Mouse (Mus musculus) cerebellum, adult 11-12 months (tissue): ENCODE measurements around the gene Ddhd1.

Experiments used
- DNase-seq: peaks from one replicate; pipeline ENCODE4 v3.0.0; 2022

Ddhd1 gene

DNA sequence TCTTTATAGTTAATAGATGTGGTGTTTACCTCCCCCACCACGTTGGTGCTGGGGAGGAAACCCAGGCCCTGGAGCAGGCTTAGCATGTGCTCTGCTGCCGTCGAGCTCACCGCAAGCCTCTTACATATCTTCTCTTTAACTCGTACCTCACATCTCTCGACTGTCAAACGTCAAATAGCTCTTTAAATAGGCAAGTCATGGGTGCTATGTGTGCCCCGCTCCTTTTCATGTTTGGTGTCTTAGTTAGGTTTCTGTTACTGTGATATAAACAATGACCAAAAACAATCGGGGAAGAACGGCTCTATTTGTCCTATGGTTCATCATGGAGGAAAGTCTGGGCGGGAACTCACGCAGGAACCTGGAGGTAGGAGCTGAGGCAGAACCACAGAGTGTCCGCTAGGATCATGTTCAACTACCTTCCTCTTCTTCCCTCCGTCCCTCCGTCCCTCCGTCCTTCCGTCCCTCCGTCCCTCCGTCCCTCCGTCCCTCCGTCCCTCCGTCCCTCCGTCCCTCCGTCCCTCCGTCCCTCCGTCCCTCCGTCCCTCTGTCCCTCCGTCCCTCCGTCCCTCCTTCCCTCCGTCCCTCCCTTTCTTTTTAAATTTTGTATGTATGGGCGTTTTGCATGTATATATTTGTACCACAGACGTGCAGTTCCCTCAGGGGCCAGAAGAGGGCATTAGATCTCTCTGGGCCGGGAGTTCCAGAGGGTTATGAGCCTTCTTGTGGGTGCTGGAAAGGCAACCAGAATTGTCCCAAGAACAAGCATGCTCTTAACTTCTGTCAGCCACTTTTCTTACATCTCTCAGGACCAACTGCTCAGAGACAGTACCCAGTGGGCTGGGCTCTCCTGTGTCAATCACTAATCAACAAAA is 91.6 kb downstream of the Ddhd1 start:
- DNase-seq = peak; percentile 29

DNA sequence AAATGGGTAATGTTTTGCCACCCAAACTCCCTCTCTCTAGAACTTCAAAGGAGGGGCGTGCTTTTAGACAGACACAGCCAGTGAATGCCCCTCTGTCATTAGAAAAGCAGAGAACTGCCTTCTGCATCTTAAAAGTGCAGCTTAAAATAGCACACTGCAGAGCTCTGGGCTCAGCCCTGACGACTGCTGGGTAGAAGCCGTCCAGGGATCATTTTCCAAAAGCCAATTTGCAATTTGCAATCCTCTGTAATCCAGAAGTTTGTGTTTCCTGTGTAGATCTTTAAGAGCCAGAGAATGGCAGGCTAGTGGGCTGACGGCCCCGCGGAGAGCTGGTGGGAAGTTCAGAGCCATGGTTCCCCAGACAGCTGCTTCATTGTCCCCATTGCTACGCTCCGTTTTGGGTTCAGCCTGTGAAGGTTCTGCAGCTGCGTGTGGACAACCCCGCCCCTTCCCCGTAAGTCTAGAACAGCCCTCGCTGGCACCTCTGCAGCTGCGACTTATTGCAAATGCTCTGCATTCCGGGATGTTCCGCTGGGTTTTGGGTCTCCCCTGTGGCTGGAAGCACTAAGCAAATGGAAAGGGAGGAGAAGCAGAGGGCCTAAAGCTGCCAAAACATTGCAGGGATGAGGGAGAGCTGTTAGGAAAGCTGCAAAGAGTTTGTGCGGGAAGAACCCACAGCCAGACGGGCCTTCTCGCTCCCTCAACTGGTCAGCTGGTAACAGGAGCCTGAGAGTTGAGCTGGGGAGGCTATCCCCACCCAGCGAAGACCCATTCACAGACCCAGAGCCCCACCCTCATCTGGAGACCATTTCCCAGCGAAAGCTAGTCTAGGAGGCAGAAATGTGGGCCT is 92.5 kb downstream of the Ddhd1 start:
- no peak for DNase-seq

DNA sequence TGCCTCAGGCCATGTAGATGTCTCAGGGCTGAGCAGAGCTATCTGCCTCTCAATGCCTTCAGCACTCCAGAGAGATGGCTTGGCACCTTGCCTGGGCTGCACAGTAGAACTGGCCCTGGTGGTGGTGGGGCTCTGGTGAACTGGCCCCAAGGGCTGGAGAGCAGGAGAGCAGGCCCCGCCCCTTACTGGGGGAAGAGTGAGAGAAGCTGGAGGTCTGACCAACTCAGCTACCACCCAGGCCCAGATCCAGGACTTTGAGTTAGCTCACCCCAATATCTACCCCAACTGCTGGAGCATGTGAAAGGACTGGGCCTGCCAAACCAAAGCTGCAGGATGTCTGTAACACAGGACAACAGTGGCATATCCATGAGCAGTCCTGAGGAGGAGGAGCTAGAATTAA is 94.4 kb downstream of the Ddhd1 start:
- peak; percentile 27 for DNase-seq

DNA sequence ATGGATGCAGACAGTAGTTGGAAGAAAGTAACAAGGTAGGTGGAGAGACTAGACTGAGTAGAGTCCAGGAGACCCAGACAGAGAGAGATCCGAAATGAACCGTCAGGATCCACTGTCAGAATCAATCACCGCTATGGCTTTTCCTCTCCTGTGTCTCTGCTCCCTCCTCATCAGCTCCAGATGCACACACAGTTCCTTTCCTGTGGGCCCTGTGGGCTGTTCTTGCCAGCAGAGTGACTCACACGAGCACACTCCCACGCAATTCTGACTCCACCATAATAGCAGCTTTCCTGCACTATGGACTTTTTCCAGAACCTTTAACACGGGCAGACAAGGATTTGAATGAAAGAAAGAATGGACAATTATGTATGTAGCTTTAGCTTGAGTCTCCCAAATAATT is 96.3 kb downstream of the Ddhd1 start:
- DNase-seq = no peak

DNA sequence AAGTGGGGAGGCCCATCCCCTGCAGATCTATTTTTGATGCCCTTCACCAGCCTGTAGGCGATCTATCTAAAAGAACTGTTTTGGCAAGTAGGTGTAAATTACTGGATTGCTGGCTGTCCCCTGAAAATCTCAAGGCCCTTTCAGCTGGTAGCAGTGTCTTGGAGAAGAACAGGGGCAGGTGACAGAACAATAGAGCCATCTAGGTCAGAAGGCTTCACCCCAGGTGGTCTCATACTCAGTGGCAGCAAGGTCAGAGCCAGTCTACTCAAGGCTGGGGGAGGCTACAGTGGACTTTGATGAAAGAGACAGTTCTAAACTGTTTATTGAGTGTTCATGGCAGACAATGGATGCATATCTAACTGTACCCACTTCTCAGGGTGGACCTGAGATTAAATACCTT is 98.9 kb downstream of the Ddhd1 start:
- no peak for DNase-seq

DNA sequence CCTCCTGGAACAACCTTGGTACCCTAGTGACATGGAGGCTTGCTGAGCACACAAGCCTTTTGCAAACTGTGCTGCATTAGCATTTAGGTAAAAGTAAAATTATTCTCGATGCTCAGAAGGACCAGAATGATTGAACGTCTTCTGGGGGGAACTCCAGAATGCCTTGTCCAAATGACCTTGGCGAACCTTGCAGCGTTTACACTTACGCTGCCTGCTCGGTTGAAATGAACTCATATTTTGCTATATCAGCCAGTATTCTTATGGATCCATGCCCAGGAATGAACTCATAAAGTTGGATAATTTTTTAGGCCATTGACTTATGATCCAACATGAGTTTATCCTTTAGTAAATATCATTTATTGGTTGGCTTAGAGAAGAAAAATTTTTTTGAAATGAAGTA is 103.6 kb downstream of the Ddhd1 start:
- no peak for DNase-seq

DNA sequence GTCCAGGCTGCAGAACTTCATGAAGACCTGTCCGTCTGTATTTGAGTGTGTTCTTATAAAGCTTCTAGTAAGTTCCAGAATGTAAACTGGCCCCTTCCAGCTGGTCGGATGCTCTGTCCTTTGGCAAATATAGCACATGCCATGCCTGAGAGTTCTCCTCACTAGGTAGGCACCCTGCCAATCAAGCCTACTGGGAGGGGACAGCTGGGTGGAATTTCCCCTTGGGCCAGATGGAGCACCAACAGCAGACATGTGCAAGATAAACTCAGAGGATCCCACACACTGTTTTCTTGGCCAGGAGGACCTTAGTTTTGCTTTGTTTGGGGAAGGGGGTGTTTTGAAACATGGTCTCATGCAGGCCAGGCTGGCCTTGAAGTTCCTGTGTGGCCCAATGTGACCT is 104.1 kb downstream of the Ddhd1 start:
- no peak for DNase-seq

DNA sequence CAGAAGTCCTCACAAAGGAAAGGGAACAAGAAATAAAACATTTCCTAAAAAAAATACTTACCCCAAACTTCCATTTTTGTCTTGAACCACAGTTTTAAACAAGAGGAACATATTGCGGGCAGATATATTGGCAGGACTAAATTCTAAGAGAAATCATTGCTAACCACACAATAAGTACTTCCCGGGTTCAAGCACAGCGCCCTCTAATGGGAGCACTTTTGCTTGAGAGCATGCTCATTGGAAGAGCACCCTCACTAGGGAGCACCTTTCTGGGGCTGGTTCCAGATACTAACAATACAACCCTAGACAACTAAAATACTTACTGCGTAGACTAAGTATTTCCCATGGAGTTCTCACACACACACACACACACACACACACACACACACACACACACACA is 105.5 kb downstream of the Ddhd1 start:
- no peak for DNase-seq

DNA sequence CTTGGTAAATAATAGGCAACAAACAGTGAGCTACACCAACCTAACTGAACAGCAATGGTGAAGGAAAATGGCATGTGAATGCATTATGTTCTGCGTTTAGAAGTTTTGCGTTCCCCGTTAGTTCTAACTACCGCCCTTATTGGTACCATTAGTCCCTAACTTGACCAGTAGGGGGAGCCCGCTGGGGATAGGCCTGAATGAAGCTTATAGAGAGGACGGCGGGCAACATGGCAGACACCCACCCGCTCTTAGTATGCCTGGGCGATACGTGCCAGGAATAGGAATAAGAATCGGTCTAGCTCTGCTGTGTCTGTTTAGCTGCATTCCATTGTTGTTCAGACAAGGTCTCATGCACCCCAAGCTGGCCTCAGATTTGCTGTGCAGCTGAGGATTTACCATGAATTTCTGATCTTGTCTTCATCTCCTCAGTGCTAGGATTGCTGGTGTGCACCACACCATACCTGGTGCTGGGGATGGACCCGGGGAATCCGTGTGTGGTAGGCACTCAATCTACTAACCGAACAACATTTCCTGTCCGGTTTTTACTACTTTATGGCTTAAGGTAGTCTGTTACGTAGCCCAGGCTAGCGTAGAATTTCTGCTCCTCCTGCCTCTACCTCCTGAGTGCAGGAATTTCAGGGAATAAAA is 106.7 kb downstream of the Ddhd1 start:
- no peak for DNase-seq

DNA sequence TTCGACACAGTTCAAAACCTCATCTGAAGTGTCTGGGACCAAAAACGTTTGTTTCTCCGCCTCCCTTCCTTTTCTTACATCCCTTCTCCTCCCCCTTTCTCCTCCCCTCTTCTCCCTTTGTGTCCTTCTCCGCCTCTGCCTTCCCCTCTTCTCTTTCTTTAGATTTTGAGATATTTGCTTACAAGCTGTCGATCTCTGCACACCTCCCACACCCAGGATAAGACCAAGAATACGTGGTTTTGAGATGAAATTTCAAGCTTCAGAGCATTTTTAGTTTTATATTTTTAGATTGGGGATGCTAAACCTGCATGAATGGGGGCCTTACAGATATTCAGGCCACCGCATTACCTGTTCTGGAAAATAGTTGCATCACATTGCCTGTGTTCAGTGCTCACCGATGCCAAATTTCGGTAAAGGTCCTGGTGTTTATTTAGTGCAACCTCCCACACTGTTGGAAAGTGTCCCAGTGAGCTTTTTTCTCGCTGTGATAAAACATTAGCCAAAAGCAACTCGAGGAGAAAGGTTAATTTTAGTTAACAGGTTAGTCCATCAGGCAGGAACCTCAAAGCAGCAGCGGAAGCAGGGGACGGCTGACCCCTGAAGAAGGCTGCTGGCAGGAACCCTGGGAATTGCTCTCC is 107.8 kb downstream of the Ddhd1 start:
- peak; percentile 35 for DNase-seq

DNA sequence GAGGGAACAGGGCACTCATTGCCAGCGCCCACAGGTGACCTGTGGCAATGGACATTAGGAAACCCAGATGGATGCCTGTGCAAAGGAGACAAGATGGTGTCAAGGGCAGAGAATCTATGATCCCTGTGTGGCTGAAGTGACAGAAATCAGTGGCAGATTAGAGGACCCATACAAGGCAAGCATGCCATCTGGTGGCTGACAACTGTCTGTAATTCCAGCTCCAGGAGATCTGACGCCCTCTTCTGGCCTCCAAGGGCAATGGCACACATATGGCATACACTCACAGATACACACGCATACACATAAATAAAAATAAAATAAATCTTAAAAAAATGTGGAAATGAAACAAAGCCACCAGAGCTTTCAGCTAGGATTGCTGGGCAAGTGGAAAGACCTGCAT is 109.8 kb downstream of the Ddhd1 start:
- no peak for DNase-seq

DNA sequence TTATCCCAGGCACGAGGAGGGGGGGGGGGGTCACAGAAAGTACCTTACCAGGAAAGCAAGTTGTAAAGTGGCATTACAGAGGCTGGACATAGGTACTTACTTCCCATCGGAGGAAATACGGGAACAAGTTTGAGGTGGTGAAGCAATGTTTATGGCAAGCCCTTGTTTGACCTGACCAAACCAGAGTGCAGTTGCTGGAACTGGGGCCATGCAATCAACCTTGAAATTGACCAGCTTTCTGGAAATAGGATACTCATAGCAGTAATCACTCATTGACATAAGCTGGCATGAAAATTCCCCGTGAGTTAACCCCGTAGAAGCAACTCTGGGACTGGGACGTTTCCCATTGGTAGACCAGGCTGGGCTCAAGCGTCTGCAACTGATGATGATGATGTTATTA is 113.0 kb downstream of the Ddhd1 start:
- no peak for DNase-seq

DNA sequence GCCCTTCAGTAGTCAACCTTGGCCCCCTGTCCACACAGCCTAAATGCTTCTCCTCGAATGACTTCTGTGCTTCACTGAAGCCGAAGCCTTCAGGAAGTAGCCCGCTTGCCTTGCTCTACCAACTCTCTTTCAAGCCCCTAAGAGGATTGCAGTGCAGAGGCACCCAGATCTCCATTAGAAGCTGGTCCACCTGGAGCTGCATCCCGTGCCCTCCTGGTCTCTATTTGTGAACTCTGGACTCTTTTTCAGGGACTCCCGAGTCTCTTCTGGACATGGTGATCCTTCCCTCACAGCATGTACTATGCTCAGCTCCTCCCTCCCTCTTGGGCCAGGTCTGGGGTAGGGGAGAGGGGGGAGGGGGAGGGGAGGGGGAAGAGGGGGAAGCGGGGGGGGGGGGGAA is 113.9 kb downstream of the Ddhd1 start:
- no peak for DNase-seq

DNA sequence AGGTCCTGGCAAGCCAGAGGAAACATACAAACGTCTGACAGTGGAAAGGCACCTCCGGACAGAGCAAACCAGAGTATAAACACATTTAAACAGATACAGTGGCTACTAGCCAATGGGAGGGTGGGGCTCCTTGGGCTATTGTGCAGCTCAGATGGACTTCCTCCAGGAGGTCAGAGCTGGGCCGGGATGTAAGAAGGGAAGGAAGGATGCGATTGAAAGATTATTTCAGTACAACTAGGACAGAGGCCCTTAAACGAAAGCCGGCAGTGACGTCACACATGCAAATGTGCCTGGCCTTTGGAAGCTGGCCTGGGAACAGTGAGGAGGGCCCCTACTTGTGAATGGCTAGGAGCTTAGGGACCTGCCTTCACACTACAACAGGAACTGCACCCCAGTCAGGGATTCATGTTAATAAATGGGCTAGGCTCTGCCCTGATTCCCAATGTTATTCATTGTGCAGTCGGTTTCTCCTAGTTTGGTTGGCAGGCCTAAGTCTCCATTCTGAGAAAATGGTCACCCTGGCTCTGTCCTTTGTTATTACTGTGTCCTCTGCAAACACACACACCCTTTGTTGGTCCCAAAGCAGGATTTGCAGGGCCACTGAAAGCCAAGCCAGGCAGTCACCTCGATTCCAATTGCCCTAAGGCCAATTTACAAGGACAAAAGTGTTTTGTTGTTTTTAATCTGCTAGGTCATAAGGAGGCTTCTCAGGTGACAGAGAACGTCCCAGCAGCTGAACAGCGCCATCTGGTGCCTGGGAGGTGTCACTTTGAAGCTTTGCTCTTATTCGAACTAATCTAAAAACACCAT is 118.1 kb downstream of the Ddhd1 start:
- DNase-seq = peak; percentile 56
